Mouse (Mus musculus): ENCODE results near the gene Snx21. TPM values are rescaled to one million over a fixed set of nuclear protein-coding genes. Genes with fewer than 3 reads are reported as not detected.

Snx21 gene
- polyA plus RNA-seq, 1 experiment from 2014 or later = 24.4 TPM

DNA sequence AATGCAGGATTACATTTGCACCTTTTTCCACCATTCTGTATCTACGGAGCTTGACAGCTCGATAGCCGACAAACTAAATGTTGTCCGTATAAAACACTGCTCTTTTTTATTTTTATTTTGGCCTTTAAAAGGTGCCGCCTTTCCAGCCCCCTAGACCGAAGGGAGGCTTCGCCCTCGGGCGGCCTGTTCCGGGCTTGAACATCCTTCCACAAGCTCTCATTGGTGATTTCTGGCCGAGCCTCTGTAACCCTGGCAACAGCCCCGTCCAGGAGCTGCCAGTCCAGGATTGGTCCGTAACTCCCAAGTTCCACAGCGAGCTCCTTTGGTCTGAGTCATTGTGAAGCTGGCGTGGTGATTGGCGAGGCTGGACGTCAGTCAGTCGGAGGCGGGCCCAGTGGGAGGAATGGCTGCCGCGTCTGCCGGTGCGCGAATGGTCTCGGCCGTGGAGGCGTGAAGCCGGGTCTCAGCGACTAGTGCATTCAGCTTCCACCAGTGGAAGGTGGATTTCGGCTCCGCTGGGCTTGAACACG lies 37.1 kb downstream of the Snx21 start, which contains the start of gene Zswim1:
Gene Zswim1 (plus strand): TSS at position 51 of the 530 bp plus-strand sequence.
- Histone ChIP-seq H3K9ac (replicated peaks; ENCODE audit: low read depth, low read length) (peak within 1 kb of the TSS; percentile 60), H3K27me3 (ENCODE audit: control insufficient read depth, insufficient read depth, low read length) (no peaks in the 10 kb centered on the region), H3K4me2 (replicated peaks; ENCODE audit: low read depth, low read length) (peak within 1 kb of the TSS; percentile 66), H3K4me3 (ENCODE audit: low read depth, low read length) (peak within 1 kb of the TSS; percentile 84), H3K9me3 (ENCODE audit: control insufficient read depth, low read depth, low read length) (no peaks in the 10 kb centered on the region), H3K4me1 (ENCODE audit: control insufficient read depth, insufficient read depth, low read length) (peaks cover 7% of the 10 kb centered on the region; the same call in 1 of the 2 replicates), H3K36me3 (ENCODE audit: control insufficient read depth, insufficient read depth, low read length) (peaks cover 33% of the 10 kb centered on the region), H3K27ac (ENCODE audit: low read length) (peak within 1 kb of the TSS; percentile 52; the same call in 1 of the 2 replicates)
- ATAC-seq (ENCODE audit: insufficient number of reproducible peaks, insufficient read depth, low FRiP score, low read depth) = peak; percentile 100
- under 1% methylated on average over 32 of the region's 32 CpGs for WGBS

DNA sequence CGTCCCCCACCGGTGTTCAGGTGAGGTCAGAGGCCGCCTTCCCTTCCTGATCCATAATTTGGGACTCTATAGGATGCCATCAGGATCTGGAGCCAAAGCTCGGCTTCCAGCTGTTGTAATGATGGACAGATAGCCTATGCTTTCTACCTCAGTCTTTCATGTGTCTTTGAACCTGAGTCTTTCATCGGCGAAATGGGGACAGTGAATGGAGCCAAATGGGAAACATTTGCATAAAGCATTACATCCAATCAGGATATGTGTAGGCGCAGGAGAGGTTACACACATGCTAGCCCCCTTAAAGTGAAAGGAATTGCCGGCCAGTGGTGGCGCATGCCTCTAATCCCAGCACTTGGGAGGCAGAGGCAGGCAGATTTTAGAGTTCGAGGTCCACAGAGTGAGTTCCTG lies 37.6 kb downstream of the Snx21 start:
- Histone ChIP-seq H3K4me2 (replicated peaks; ENCODE audit: low read depth, low read length) (peak overlapping the region; percentile 66), H3K27me3 (ENCODE audit: control insufficient read depth, insufficient read depth, low read length) (no peaks in the 10 kb centered on the region), H3K36me3 (ENCODE audit: control insufficient read depth, insufficient read depth, low read length) (peaks cover 35% of the 10 kb centered on the region), H3K4me3 (ENCODE audit: low read depth, low read length) (peak overlapping the region; percentile 84), H3K27ac (ENCODE audit: low read length) (peak overlapping the region; percentile 52; the same call in 1 of the 2 replicates), H3K9ac (replicated peaks; ENCODE audit: low read depth, low read length) (peak overlapping the region; percentile 60), H3K9me3 (ENCODE audit: control insufficient read depth, low read depth, low read length) (no peaks in the 10 kb centered on the region), H3K4me1 (ENCODE audit: control insufficient read depth, insufficient read depth, low read length) (peaks cover 4% of the 10 kb centered on the region; the same call in 1 of the 2 replicates)
- peak; percentile 55; the same call in 1 of the 2 replicates for ATAC-seq (ENCODE audit: insufficient number of reproducible peaks, insufficient read depth, low FRiP score, low read depth)
- 3% methylated on average over 10 of the region's 10 CpGs for WGBS

DNA sequence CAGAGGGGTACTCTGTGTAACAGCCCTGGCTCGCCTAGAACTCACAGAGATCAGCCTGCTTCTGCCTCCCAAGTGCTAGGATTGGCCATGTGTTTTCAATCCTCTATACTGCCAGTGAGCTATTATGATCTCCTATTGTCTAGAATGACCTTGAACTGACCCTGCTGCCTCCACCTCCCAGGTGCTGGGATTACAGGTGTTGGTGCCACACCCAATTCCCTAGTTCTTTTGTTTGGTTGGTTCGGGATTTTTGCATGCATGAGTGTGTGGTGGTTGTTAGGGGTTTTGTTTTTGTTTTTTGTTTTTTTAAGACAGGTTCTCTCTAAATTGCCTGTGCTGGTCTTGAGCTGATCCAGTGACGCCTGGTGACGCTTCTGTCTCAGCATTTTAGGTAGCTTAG lies 38.3 kb downstream of the Snx21 start:
- Histone ChIP-seq H3K9me3 (ENCODE audit: control insufficient read depth, low read depth, low read length) (no peaks in the 10 kb centered on the region), H3K4me1 (ENCODE audit: control insufficient read depth, insufficient read depth, low read length) (peaks cover 4% of the 10 kb centered on the region; the same call in 1 of the 2 replicates), H3K27me3 (ENCODE audit: control insufficient read depth, insufficient read depth, low read length) (no peaks in the 10 kb centered on the region), H3K4me3 (ENCODE audit: low read depth, low read length) (no peak overlapping the region), H3K4me2 (replicated peaks; ENCODE audit: low read depth, low read length) (peak overlapping the region; percentile 66; the same call in 1 of the 2 replicates), H3K36me3 (ENCODE audit: control insufficient read depth, insufficient read depth, low read length) (peaks cover 35% of the 10 kb centered on the region), H3K9ac (replicated peaks; ENCODE audit: low read depth, low read length) (no peak overlapping the region), H3K27ac (ENCODE audit: low read length) (no peak overlapping the region)
- WGBS = 92% methylated on average over 4 of the region's 4 CpGs
- ATAC-seq (ENCODE audit: insufficient number of reproducible peaks, insufficient read depth, low FRiP score, low read depth) = no peak

GRCm38 (mm10) chr2:164825521-164825920 lies 39.9 kb downstream of the Snx21 start:
- Histone ChIP-seq H3K9ac (replicated peaks; ENCODE audit: low read depth, low read length) (no peak overlapping the region), H3K4me1 (ENCODE audit: control insufficient read depth, insufficient read depth, low read length) (peaks cover 4% of the 10 kb centered on the region; the same call in 1 of the 2 replicates), H3K36me3 (ENCODE audit: control insufficient read depth, insufficient read depth, low read length) (peaks cover 35% of the 10 kb centered on the region), H3K27me3 (ENCODE audit: control insufficient read depth, insufficient read depth, low read length) (no peaks in the 10 kb centered on the region), H3K9me3 (ENCODE audit: control insufficient read depth, low read depth, low read length) (no peaks in the 10 kb centered on the region), H3K27ac (ENCODE audit: low read length) (no peak overlapping the region), H3K4me3 (ENCODE audit: low read depth, low read length) (no peak overlapping the region), H3K4me2 (replicated peaks; ENCODE audit: low read depth, low read length) (no peak overlapping the region)
- no peak for ATAC-seq (ENCODE audit: insufficient number of reproducible peaks, insufficient read depth, low FRiP score, low read depth)
- WGBS = 94% methylated on average over 17 of the region's 17 CpGs

GRCm38 (mm10) chr2:164827146-164827850 lies 41.7 kb downstream of the Snx21 start:
- no peak overlapping the region for H3K4me3 ChIP-seq (ENCODE audit: low read depth, low read length)
- H3K9me3 ChIP-seq (ENCODE audit: control insufficient read depth, low read depth, low read length) = no peaks in the 10 kb centered on the region
- H3K9ac ChIP-seq (replicated peaks; ENCODE audit: low read depth, low read length) = no peak overlapping the region
- H3K27me3 ChIP-seq (ENCODE audit: control insufficient read depth, insufficient read depth, low read length) = no peaks in the 10 kb centered on the region
- no peak for ATAC-seq (ENCODE audit: insufficient number of reproducible peaks, insufficient read depth, low FRiP score, low read depth)
- WGBS = 89% methylated on average over 16 of the region's 16 CpGs
- peaks cover 28% of the 10 kb centered on the region for H3K36me3 ChIP-seq (ENCODE audit: control insufficient read depth, insufficient read depth, low read length)
- no peak overlapping the region for H3K27ac ChIP-seq (ENCODE audit: low read length)
- peaks cover 4% of the 10 kb centered on the region; the same call in 1 of the 2 replicates for H3K4me1 ChIP-seq (ENCODE audit: control insufficient read depth, insufficient read depth, low read length)
- H3K4me2 ChIP-seq (replicated peaks; ENCODE audit: low read depth, low read length) = no peak overlapping the region

GRCm38 (mm10) chr2:164828437-164828836 lies 42.8 kb downstream of the Snx21 start, which contains the start of gene Spata25:
TSS of gene Spata25 (minus strand) at chr2:164828537.
- Histone ChIP-seq H3K27ac (ENCODE audit: low read length) (no peak within 1 kb of the TSS), H3K4me1 (ENCODE audit: control insufficient read depth, insufficient read depth, low read length) (peaks cover 4% of the 10 kb centered on the region; the same call in 1 of the 2 replicates), H3K27me3 (ENCODE audit: control insufficient read depth, insufficient read depth, low read length) (no peaks in the 10 kb centered on the region), H3K4me3 (ENCODE audit: low read depth, low read length) (no peak within 1 kb of the TSS), H3K9ac (replicated peaks; ENCODE audit: low read depth, low read length) (no peak within 1 kb of the TSS), H3K4me2 (replicated peaks; ENCODE audit: low read depth, low read length) (no peak within 1 kb of the TSS), H3K36me3 (ENCODE audit: control insufficient read depth, insufficient read depth, low read length) (peaks cover 28% of the 10 kb centered on the region), H3K9me3 (ENCODE audit: control insufficient read depth, low read depth, low read length) (no peaks in the 10 kb centered on the region)
- no peak for ATAC-seq (ENCODE audit: insufficient number of reproducible peaks, insufficient read depth, low FRiP score, low read depth)
- 86% methylated on average over 6 of the region's 6 CpGs for WGBS

DNA sequence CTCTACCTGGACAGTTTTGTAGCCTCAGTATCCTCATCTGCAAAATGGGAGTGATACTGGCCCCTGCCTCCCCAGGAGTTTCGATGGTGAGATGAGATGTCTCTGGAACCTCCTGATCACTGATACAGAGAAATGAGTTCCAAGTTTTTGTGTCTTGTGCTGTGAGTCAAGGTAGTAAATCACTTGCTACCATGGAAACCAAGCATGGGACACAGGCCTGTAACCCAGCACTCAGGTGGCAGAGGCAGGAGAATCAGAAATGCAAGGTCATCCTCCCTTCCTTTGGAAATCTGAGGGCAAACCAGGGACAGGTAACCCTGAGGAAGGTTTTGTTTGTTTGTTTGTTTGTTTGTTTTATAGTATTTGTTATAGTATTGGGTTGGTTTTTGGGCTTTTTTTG lies 43.5 kb downstream of the Snx21 start:
- no peak for ATAC-seq (ENCODE audit: insufficient number of reproducible peaks, insufficient read depth, low FRiP score, low read depth)
- H3K4me3 ChIP-seq (ENCODE audit: low read depth, low read length) = no peak overlapping the region
- H3K9ac ChIP-seq (replicated peaks; ENCODE audit: low read depth, low read length) = no peak overlapping the region
- H3K27me3 ChIP-seq (ENCODE audit: control insufficient read depth, insufficient read depth, low read length) = no peaks in the 10 kb centered on the region
- no peaks in the 10 kb centered on the region; the same call in 1 of the 2 replicates for H3K4me1 ChIP-seq (ENCODE audit: control insufficient read depth, insufficient read depth, low read length)
- H3K4me2 ChIP-seq (replicated peaks; ENCODE audit: low read depth, low read length) = no peak overlapping the region
- no peak overlapping the region for H3K27ac ChIP-seq (ENCODE audit: low read length)
- WGBS = 97% methylated on average over 1 of the region's 1 CpGs
- peaks cover 28% of the 10 kb centered on the region for H3K36me3 ChIP-seq (ENCODE audit: control insufficient read depth, insufficient read depth, low read length)
- H3K9me3 ChIP-seq (ENCODE audit: control insufficient read depth, low read depth, low read length) = no peaks in the 10 kb centered on the region

- Histone ChIP-seq H3K27ac (ENCODE audit: low read length) (no peak overlapping the region), H3K4me1 (ENCODE audit: control insufficient read depth, insufficient read depth, low read length) (peaks cover 9% of the 10 kb centered on the region; the same call in 1 of the 2 replicates), H3K4me2 (replicated peaks; ENCODE audit: low read depth, low read length) (no peak overlapping the region), H3K9me3 (ENCODE audit: control insufficient read depth, low read depth, low read length) (no peaks in the 10 kb centered on the region), H3K36me3 (ENCODE audit: control insufficient read depth, insufficient read depth, low read length) (peaks cover 18% of the 10 kb centered on the region), H3K27me3 (ENCODE audit: control insufficient read depth, insufficient read depth, low read length) (no peaks in the 10 kb centered on the region), H3K9ac (replicated peaks; ENCODE audit: low read depth, low read length) (no peak overlapping the region), H3K4me3 (ENCODE audit: low read depth, low read length) (no peak overlapping the region)
- no peak for ATAC-seq (ENCODE audit: insufficient number of reproducible peaks, insufficient read depth, low FRiP score, low read depth)
- WGBS = 86% methylated on average over 10 of the region's 10 CpGs
Observed at GRCm38 (mm10) chr2:164831029-164831428, 45.4 kb downstream of the Snx21 start.

Data from stomach, embryonic 14.5 days (tissue).